Mouse (Mus musculus) thymus, postnatal 14 days (tissue): ENCODE data around the gene Rbm28.
"Not testable (repeated sequence)": the region's sequence is repeated elsewhere in the genome, so short reads cannot be mapped to it uniquely, and the experiment has no call there.

Source experiments
- DNase-seq: peaks from one replicate; pipeline ENCODE4 v3.0.0; 2021

Rbm28 gene

DNA sequence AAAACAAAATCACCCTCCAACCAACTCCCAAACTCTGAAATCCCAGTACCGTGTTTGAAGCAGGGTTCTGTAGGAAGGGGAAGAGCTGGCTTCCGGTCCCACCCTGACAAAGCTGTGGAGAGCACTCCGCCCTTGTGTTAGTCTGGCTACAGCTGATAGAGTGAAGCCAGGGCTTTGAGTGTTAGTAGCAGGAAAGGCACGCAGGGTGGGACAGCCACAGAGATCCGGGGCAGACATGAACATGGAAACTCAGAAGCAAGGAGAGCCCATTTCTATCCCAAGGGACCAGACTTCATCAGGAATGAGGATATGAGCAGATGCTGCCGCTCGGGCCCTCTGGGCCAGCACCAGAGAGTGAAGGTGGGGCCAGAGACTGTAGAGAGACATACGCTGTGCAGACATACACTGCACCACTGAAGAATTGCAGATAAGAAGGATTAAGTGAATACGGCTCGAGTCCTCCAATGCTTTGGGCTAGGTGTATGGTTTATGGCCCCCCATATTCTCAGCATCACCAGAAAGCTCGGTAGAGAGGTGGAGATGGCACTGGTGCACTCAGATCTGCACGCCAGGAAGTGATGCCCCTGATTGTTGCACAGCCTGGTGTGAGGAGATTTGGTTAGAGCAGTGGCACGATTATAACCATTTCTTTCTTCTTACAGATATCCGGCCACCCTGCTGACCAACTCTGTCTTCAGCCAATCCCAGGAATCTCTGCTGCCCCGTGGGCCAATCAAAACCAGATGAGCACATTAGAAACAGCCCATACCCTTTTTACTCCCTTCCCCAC is 29.4 kb upstream of the Rbm28 start:
- DNase-seq = no peak

- no peak for DNase-seq
These were observed 23.1 kb upstream of the Rbm28 start for GRCm38 (mm10) chr6:29187936-29188335.

GRCm38 (mm10) chr6:29179843-29180242 is 15.0 kb upstream of the Rbm28 start:
- no peak for DNase-seq

DNA sequence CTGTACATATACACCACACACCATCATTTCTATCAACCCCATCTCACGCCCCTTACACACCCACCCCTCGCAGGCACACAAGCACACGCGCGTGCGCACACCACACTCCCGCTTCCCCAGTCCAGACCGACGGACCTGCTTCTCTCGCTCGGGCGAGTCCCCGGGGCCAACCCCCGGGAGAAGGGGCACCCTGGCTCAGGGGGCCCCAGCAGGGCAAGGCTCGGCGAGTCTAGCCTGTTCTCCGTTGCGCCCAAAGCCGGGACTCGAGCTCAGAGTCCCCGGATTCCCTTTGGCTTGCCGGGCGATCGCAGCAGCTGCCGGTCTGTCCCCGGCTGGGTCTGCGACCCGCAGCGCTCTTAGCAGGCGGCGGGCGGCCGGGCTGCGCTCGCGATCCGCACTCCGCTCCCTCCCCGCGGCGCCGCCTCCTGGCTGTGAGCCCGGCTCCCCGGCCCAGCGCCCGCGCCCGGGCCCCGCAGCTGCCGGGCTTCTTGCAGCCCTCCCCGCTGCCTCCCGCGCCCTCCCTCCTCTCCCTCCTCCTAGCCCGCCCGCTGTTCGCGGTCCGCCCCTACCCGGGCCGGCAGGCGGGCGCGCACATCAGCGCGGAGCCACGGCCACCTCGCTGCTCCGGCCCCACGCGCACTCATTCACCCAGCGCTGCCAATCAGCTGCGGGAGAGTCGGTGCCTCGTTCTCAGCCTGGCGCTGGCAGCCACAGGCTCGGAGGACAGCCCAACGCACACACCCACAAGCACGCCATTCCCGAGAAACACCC is 14.3 kb upstream of the Rbm28 start, which contains the start of gene Prrt4:
Gene Prrt4, minus strand, starts transcription at position 697 of the 771 bp plus-strand sequence.
- DNase-seq = peak; percentile 43

- no peak for DNase-seq
These were observed 13.4 kb upstream of the Rbm28 start for GRCm38 (mm10) chr6:29177901-29178879.

DNA sequence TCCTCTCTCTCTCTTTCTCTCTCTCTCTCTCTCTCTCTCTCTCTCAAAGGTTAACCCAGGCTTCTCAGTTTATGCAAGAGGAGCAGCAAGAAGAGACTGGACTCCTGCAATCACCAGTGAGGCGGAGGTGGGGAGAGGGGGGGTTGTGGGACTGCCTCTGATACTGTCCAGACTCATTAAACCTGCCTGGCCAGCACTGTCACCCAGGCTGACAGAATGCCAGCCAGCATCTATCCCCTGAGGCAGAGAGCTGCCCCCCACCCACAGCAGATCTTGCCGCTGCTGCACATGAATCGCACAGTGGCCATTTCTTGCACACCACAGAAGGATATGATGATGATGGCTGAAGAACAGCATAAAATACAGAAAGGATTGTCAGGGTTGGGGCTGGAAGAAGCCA is 10.3 kb upstream of the Rbm28 start:
- no peak for DNase-seq

- DNase-seq = no peak
These were observed 9.6 kb upstream of the Rbm28 start for GRCm38 (mm10) chr6:29174368-29174767.

- peak; percentile 81 for DNase-seq
These were observed 6.2 kb upstream of the Rbm28 start for GRCm38 (mm10) chr6:29170952-29171388.

DNA sequence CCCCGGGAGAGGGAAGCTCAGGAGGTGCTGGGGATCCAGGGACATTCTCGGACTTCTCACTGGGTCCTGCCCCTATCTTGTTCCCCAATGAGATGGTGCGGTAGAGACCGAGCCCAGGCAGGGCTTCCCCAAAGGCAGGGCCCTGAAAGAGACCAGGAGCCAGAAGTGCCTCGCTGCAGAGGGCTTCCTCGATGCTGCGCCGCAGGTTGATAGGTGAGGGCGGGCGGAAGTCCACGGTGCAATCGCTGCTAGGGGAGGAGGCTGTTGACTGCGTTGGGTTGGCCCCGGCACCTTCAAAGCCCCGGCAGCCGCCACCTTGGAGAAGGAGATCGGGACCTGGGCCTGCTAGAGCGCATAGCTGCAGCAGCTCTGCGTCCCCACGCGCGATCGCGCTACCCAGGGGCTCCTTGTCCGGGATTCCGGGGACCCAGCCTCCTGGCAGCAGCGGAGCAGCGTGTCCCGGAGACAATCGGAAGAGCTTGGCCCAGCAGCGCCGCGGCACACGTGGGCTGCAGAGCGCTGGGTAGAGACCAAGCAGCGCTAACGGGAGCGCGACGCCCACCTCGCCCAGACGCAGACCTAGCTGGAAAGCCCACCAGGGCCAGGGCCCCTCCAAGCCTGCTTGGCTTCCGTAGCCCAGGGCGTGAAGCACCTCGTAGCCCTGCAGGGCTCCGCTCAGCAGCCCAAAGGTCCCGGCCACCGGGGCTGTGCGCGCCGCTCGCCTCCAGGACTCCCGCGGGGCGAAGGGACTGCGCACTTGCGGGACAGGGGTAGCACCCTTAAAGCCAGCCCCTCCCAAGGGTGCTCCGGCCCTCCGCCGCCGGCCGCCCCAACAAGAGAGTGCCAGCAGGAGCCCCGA is 5.5 kb upstream of the Rbm28 start:
- peak; percentile 80 for DNase-seq

GRCm38 (mm10) chr6:29169675-29170062 is 4.9 kb upstream of the Rbm28 start:
- DNase-seq = no peak

GRCm38 (mm10) chr6:29168871-29169270 is 4.1 kb upstream of the Rbm28 start:
- no peak for DNase-seq

DNA sequence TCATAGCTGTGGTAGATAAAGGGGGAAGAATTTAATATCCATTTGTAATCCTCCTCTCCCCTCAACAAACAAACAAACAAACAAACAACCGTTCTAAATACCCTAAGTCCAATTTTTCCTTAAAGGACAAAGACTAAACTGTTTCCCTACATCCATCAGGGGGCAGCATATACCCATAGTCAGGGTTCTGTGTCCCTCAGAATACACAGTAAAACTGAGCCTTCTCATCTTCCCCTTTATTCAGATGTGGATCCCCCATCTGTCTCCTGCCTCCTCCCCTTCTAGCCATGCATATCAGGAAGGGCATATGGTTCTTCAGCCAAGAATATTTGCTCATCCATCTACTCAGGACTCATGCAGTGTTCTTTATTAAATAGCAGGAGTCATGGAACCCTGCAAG is 1.4 kb upstream of the Rbm28 start:
- DNase-seq = peak; percentile 62

GRCm38 (mm10) chr6:29161291-29161690 is 3.5 kb downstream of the Rbm28 start:
- not testable (repeated sequence) for DNase-seq

DNA sequence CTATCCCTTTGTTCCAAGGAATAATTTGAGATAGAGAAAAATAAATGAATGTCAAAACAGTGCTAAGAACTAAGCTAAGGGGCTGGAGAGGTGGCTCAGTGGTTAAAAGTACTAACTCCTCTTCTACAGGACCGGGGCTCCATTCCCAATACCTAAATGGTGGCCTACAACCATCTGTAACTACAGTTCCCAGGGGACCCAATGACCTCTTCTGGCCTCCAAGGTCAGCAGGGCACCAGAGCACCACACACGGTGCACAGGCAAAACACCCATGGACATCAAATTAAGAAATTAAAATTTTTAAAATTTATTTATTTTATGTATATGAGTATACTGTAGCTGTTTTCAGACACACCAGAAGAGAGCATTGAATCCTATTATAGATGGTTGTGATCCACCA is 4.0 kb downstream of the Rbm28 start:
- DNase-seq = no peak

DNA sequence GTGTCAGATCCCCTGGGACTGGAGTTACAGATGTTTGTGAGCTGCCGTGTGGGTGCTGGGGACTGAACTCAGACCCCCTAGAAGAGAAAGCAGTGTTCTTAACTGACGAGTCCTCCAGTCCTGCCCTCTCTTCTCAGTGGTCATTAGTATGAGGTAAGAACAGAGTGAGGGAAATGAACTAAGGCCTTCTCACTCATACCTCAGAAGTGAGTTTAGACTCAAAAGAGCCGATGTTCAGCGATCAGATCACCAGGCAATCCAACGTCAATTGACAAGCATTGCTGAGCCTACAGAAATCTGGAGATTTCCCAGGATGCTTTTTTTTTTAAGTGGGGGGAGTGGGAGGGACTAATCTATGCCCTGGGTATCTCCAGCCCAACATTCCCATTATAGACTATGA is 8.5 kb downstream of the Rbm28 start:
- DNase-seq = no peak

GRCm38 (mm10) chr6:29150001-29150400 is 14.8 kb downstream of the Rbm28 start:
- DNase-seq = no peak

- DNase-seq = no peak
These were observed 17.3 kb downstream of the Rbm28 start for GRCm38 (mm10) chr6:29147407-29148010.

DNA sequence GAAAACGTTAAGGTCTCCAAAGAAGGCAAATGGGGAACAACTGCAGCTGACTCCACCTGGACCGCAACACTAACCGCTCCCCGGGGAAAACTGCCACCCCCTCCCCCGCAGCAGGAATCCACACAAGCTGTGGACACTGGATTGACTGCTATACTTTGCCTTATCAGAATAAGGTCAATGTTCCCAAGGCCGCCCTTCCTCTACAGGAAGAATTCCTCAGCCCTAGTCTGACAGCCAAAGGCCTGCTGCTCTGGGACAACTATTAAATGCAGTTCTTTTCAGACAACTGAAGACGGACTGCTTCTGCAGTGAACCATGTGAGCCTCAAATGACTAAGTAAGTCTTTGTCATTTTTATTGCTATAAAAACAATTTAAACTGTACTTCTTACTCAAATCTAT is 18.2 kb downstream of the Rbm28 start:
- no peak for DNase-seq

DNA sequence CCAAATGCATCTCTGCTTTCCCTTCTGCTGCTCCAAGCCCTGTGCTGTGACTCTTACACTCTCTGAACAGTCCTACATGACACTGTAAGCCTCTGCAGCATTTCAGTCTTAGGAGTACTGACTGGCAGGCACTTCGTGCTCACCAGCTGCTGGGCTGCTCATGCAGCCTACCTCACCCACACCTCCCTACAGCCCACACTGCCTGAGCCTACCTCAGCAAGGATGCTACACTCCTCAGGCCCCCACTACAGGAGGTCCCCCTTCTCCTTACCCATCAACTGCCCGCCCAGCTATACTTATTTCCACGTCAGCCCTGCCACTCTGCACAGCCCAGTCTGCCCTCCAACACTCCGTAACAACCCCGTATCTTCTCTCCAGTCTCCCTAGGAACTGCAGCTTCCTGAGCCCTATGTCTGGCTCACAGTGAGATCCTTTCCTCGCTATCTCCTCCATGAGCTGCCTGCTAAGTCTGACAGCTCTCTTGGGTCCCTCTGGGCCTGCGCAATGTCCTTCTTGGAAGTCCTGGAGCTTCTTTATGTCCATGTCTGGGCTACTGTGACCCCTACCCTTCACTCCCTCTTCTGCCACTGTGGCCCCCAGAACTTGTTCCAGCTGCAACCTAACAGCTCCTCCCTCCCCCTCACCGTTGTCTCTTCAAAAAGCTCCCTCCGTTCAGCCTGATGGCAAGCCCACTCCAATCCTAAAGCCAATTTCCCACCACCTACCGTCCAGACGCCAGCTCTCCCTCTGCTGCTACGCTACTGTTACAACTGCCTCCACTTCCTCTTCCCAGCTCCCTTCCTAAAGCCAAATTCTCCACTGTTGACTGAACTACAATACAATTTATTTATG is 19.1 kb downstream of the Rbm28 start:
- DNase-seq = no peak

GRCm38 (mm10) chr6:29144971-29145370 is 19.8 kb downstream of the Rbm28 start:
- DNase-seq = no peak
